Mouse (Mus musculus): ENCODE measurements around the gene Tuba4a. TPM values are rescaled to one million over a fixed set of nuclear protein-coding genes. Genes with fewer than 3 reads are reported as not detected.

Tuba4a gene
- polyA plus RNA-seq (2014; fragmentation: Nextera tagmentation; extraction: Ambion mirVana), result 31.6 and 32.1 TPM in 2 replicates

- Histone ChIP-seq H3K27me3 (ENCODE audit: control insufficient read depth, insufficient read depth, low read length) (peaks cover 29% of the 10 kb centered on the region), H3K9me3 (ENCODE audit: control insufficient read depth, low read length) (no peaks in the 10 kb centered on the region), H3K4me1 (ENCODE audit: control insufficient read depth, insufficient read depth, low read length) (peaks cover 5% of the 10 kb centered on the region; the same call in 1 of the 2 replicates), H3K4me2 (replicated peaks; ENCODE audit: low read depth, low read length) (peak within 1 kb of the TSS; percentile 99), H3K9ac (ENCODE audit: low read depth, low read length) (peak within 1 kb of the TSS; percentile 54), H3K36me3 (ENCODE audit: control insufficient read depth, insufficient read depth, low read length) (peaks cover 7% of the 10 kb centered on the region; the same call in 1 of the 2 replicates), H3K27ac (ENCODE audit: low read depth, low read length) (no peak within 1 kb of the TSS), H3K4me3 (ENCODE audit: low read length) (peak within 1 kb of the TSS; percentile 57)
- under 1% methylated on average over 34 of the region's 34 CpGs for WGBS
- peak; percentile 36 for ATAC-seq (ENCODE audit: low FRiP score, low TSS enrichment)
Measured at GRCm38 (mm10) chr1:75219531-75219930, at the start of gene Tuba4a. TSS of gene Tuba4a (minus strand) at chr1:75219865.

- no peak for ATAC-seq (ENCODE audit: low FRiP score, low TSS enrichment)
- peaks cover 35% of the 10 kb centered on the region for H3K27me3 ChIP-seq (ENCODE audit: control insufficient read depth, insufficient read depth, low read length)
Measured at GRCm38 (mm10) chr1:75264091-75264880, 44.6 kb upstream of the Tuba4a start, which contains the start of gene Ptprn. TSS of gene Ptprn (minus strand) at chr1:75264502.

GRCm38 (mm10) chr1:75262969-75263951, 43.6 kb upstream of the Tuba4a start:
- no peak overlapping the region for H3K9ac ChIP-seq (ENCODE audit: low read depth, low read length)
- WGBS, result 1% methylated on average over 40 of the region's 40 CpGs
- no peak overlapping the region; the same call in 1 of the 2 replicates for H3K4me2 ChIP-seq (replicated peaks; ENCODE audit: low read depth, low read length)
- H3K36me3 ChIP-seq (ENCODE audit: control insufficient read depth, insufficient read depth, low read length), result no peaks in the 10 kb centered on the region
- no peak overlapping the region for H3K27ac ChIP-seq (ENCODE audit: low read depth, low read length)
- no peaks in the 10 kb centered on the region for H3K4me1 ChIP-seq (ENCODE audit: control insufficient read depth, insufficient read depth, low read length)
- H3K27me3 ChIP-seq (ENCODE audit: control insufficient read depth, insufficient read depth, low read length), result peaks cover 31% of the 10 kb centered on the region
- H3K4me3 ChIP-seq (ENCODE audit: low read length), result peak overlapping the region; percentile 16
- peak; percentile 49 for ATAC-seq (ENCODE audit: low FRiP score, low TSS enrichment)
- H3K9me3 ChIP-seq (ENCODE audit: control insufficient read depth, low read length), result no peaks in the 10 kb centered on the region

More at GRCm38 (mm10) chr1:75264091-75264880, 44.6 kb upstream of the Tuba4a start, which contains the start of gene Ptprn:
- H3K4me3 ChIP-seq (ENCODE audit: low read length), result peak within 1 kb of the TSS; percentile 16
- no peaks in the 10 kb centered on the region for H3K36me3 ChIP-seq (ENCODE audit: control insufficient read depth, insufficient read depth, low read length)
- no peak within 1 kb of the TSS for H3K27ac ChIP-seq (ENCODE audit: low read depth, low read length)
- H3K9me3 ChIP-seq (ENCODE audit: control insufficient read depth, low read length), result no peaks in the 10 kb centered on the region
- H3K4me1 ChIP-seq (ENCODE audit: control insufficient read depth, insufficient read depth, low read length), result no peaks in the 10 kb centered on the region
- H3K4me2 ChIP-seq (replicated peaks; ENCODE audit: low read depth, low read length), result no peak within 1 kb of the TSS; the same call in 1 of the 2 replicates
- no peak within 1 kb of the TSS for H3K9ac ChIP-seq (ENCODE audit: low read depth, low read length)
- 12% methylated on average over 28 of the region's 32 CpGs for WGBS

GRCm38 (mm10) chr1:75261278-75261677, 41.6 kb upstream of the Tuba4a start:
- Histone ChIP-seq H3K27me3 (ENCODE audit: control insufficient read depth, insufficient read depth, low read length) (peaks cover 31% of the 10 kb centered on the region), H3K4me3 (ENCODE audit: low read length) (no peak overlapping the region)
- ATAC-seq (ENCODE audit: low FRiP score, low TSS enrichment), result no peak

GRCm38 (mm10) chr1:75255516-75256046, 35.9 kb upstream of the Tuba4a start:
- Histone ChIP-seq H3K4me3 (ENCODE audit: low read length) (no peak overlapping the region), H3K36me3 (ENCODE audit: control insufficient read depth, insufficient read depth, low read length) (no peaks in the 10 kb centered on the region), H3K4me2 (replicated peaks; ENCODE audit: low read depth, low read length) (no peak overlapping the region), H3K9me3 (ENCODE audit: control insufficient read depth, low read length) (no peaks in the 10 kb centered on the region), H3K27me3 (ENCODE audit: control insufficient read depth, insufficient read depth, low read length) (no peaks in the 10 kb centered on the region), H3K4me1 (ENCODE audit: control insufficient read depth, insufficient read depth, low read length) (peaks cover 4% of the 10 kb centered on the region), H3K9ac (ENCODE audit: low read depth, low read length) (no peak overlapping the region), H3K27ac (ENCODE audit: low read depth, low read length) (no peak overlapping the region)
- WGBS, result 62% methylated on average over 10 of the region's 10 CpGs
- ATAC-seq (ENCODE audit: low FRiP score, low TSS enrichment), result no peak

More at GRCm38 (mm10) chr1:75261278-75261677, 41.6 kb upstream of the Tuba4a start:
- no peak overlapping the region for H3K9ac ChIP-seq (ENCODE audit: low read depth, low read length)
- no peak overlapping the region for H3K4me2 ChIP-seq (replicated peaks; ENCODE audit: low read depth, low read length)
- no peaks in the 10 kb centered on the region for H3K4me1 ChIP-seq (ENCODE audit: control insufficient read depth, insufficient read depth, low read length)
- no peaks in the 10 kb centered on the region for H3K9me3 ChIP-seq (ENCODE audit: control insufficient read depth, low read length)
- no peak overlapping the region for H3K27ac ChIP-seq (ENCODE audit: low read depth, low read length)
- H3K36me3 ChIP-seq (ENCODE audit: control insufficient read depth, insufficient read depth, low read length), result no peaks in the 10 kb centered on the region

- Histone ChIP-seq H3K9me3 (ENCODE audit: control insufficient read depth, low read length) (no peaks in the 10 kb centered on the region), H3K4me3 (ENCODE audit: low read length) (no peak overlapping the region), H3K36me3 (ENCODE audit: control insufficient read depth, insufficient read depth, low read length) (no peaks in the 10 kb centered on the region), H3K9ac (ENCODE audit: low read depth, low read length) (no peak overlapping the region), H3K27me3 (ENCODE audit: control insufficient read depth, insufficient read depth, low read length) (no peaks in the 10 kb centered on the region), H3K4me2 (replicated peaks; ENCODE audit: low read depth, low read length) (no peak overlapping the region), H3K27ac (ENCODE audit: low read depth, low read length) (no peak overlapping the region), H3K4me1 (ENCODE audit: control insufficient read depth, insufficient read depth, low read length) (peaks cover 4% of the 10 kb centered on the region)
- WGBS, result 85% methylated on average over 8 of the region's 8 CpGs
- no peak for ATAC-seq (ENCODE audit: low FRiP score, low TSS enrichment)
Measured at GRCm38 (mm10) chr1:75254625-75255013, 35.0 kb upstream of the Tuba4a start.

- no peaks in the 10 kb centered on the region for H3K36me3 ChIP-seq (ENCODE audit: control insufficient read depth, insufficient read depth, low read length)
- WGBS, result 62% methylated on average over 16 of the region's 16 CpGs
- no peaks in the 10 kb centered on the region for H3K9me3 ChIP-seq (ENCODE audit: control insufficient read depth, low read length)
- no peaks in the 10 kb centered on the region for H3K27me3 ChIP-seq (ENCODE audit: control insufficient read depth, insufficient read depth, low read length)
- H3K9ac ChIP-seq (ENCODE audit: low read depth, low read length), result no peak overlapping the region
- no peak overlapping the region for H3K4me3 ChIP-seq (ENCODE audit: low read length)
- no peak overlapping the region for H3K27ac ChIP-seq (ENCODE audit: low read depth, low read length)
- no peak for ATAC-seq (ENCODE audit: low FRiP score, low TSS enrichment)
- peaks cover 4% of the 10 kb centered on the region for H3K4me1 ChIP-seq (ENCODE audit: control insufficient read depth, insufficient read depth, low read length)
- H3K4me2 ChIP-seq (replicated peaks; ENCODE audit: low read depth, low read length), result no peak overlapping the region
Measured at GRCm38 (mm10) chr1:75253849-75254624, 34.4 kb upstream of the Tuba4a start.

- WGBS, result 71% methylated on average over 16 of the region's 16 CpGs
- Histone ChIP-seq H3K36me3 (ENCODE audit: control insufficient read depth, insufficient read depth, low read length) (no peaks in the 10 kb centered on the region), H3K9me3 (ENCODE audit: control insufficient read depth, low read length) (no peaks in the 10 kb centered on the region), H3K9ac (ENCODE audit: low read depth, low read length) (no peak overlapping the region), H3K4me2 (replicated peaks; ENCODE audit: low read depth, low read length) (no peak overlapping the region), H3K27ac (ENCODE audit: low read depth, low read length) (no peak overlapping the region), H3K4me1 (ENCODE audit: control insufficient read depth, insufficient read depth, low read length) (peaks cover 9% of the 10 kb centered on the region), H3K4me3 (ENCODE audit: low read length) (no peak overlapping the region), H3K27me3 (ENCODE audit: control insufficient read depth, insufficient read depth, low read length) (no peaks in the 10 kb centered on the region)
- no peak for ATAC-seq (ENCODE audit: low FRiP score, low TSS enrichment)
Measured at GRCm38 (mm10) chr1:75253029-75253428, 33.4 kb upstream of the Tuba4a start.

Data from kidney, embryonic 14.5 days (tissue).